Mouse (Mus musculus): ENCODE measurements at regions not wholly inside any gene's neighbourhood (a gene's known extent, or its start where the extent isn't known, plus 50 kb on each side); places are given as distances from the start of the nearest gene placed in this dataset.

DNA sequence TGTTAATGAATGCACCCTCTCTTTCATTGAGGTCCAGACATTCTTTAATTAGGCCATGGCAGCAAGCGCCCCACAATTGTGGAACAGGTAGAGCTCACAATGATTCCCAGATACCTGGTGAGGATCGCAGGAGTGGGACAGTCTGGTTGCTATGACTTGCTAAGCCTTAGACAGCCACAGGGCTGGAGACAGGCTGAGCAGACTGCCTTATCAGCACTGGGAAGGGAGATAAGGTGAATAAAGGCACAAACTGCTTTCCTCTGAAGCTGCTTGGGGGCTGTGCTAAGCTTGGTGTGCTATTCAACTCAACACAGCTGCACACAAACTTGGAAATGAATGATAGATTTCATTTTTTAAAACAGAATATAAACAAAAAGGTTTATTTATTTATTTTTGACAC, 159.8 kb upstream of the Masp1 start:
- DNase-seq (ENCODE audit: low read depth, low spot score), result no peak

GRCm38 (mm10) chr16:23672375-23672774, 151.8 kb upstream of the Masp1 start:
- no peak for DNase-seq (ENCODE audit: low read depth, low spot score)

GRCm38 (mm10) chr16:23670161-23670560, 149.5 kb upstream of the Masp1 start:
- DNase-seq (ENCODE audit: low read depth, low spot score), result no peak

- no peak for DNase-seq (ENCODE audit: low read depth, low spot score)
Observed at GRCm38 (mm10) chr16:23669651-23670050, 149.0 kb upstream of the Masp1 start.
